Mouse (Mus musculus) bone marrow, adult 2 months (tissue): ENCODE data around the gene Psmb6.

ENCODE experiments used
- CTCF ChIP-seq: fragments of 200-500 bp; IDR thresholded peaks from 2 replicates; pipeline ENCODE4 v1.5.1; 2011; ENCODE audit warnings: low read length, control low read depth; ENCODE audit not compliant: control insufficient read depth, insufficient read depth
- POLR2A ChIP-seq: fragments of 200-500 bp; IDR thresholded peaks from 2 replicates; pipeline ENCODE4 v1.6.1; 2011; ENCODE audit warnings: low read depth, mild to moderate bottlenecking, control low read depth, low read length, borderline replicate concordance; ENCODE audit not compliant: control insufficient read depth

GRCm38 (mm10) chr11:70528610-70529009 lies 3.4 kb downstream of the Psmb6 start:
- no peak for TF ChIP-seq CTCF
- no peak for TF ChIP-seq POLR2A
